Mouse (Mus musculus): ENCODE results near the gene H2-M9. TPM values are rescaled to one million over a fixed set of nuclear protein-coding genes. Genes with fewer than 3 reads are reported as not detected.

The H2-M9 gene
- not detected in 4 replicates for total RNA-seq (2023; ENCODE audit: inconsistent age)

GRCm38 (mm10) chr17:36642566-36642965 is at the start of gene H2-M9:
Gene H2-M9 (minus strand): TSS chr17:36642666.

GRCm38 (mm10) chr17:36672119-36672518 is 29.7 kb upstream of the H2-M9 start, which contains the start of gene H2-M1:
Gene H2-M1 (minus strand): TSS chr17:36672219.

Other genes starting within 250 kb of the H2-M9 start
- gene H2-M10.4, start 180.3 kb downstream of the H2-M9 start, total RNA-seq (2023; ENCODE audit: inconsistent age): not detected in 4 replicates
- not detected in 4 replicates for gene H2-M11, start 95.6 kb downstream of the H2-M9 start, total RNA-seq (2023; ENCODE audit: inconsistent age)
- gene H2-M1, start 29.6 kb upstream of the H2-M9 start, total RNA-seq (2023; ENCODE audit: inconsistent age): not detected in 4 replicates
- not detected in 4 replicates for gene H2-M10.5, start 130.2 kb upstream of the H2-M9 start, total RNA-seq (2023; ENCODE audit: inconsistent age)
- not detected in 4 replicates for gene H2-M10.6, start 169.5 kb upstream of the H2-M9 start, total RNA-seq (2023; ENCODE audit: inconsistent age)
- gene Trim26, start 194.5 kb upstream of the H2-M9 start, total RNA-seq (2023; ENCODE audit: inconsistent age): 191 to 213 TPM (median 199 TPM) in 4 replicates
- gene Trim15, start 224.5 kb upstream of the H2-M9 start, total RNA-seq (2023; ENCODE audit: inconsistent age): not detected in 4 replicates
- gene Trim10, start 226.9 kb upstream of the H2-M9 start, total RNA-seq (2023; ENCODE audit: inconsistent age): 0.21 TPM in 1 of 4 replicates, not detected in the others
- gene Trim40, start 247.5 kb upstream of the H2-M9 start, total RNA-seq (2023; ENCODE audit: inconsistent age): 0.24 to 0.93 TPM in 2 of 4 replicates, not detected in the others